Mouse (Mus musculus): ENCODE measurements around the gene Tet3.

The Tet3 gene

DNA sequence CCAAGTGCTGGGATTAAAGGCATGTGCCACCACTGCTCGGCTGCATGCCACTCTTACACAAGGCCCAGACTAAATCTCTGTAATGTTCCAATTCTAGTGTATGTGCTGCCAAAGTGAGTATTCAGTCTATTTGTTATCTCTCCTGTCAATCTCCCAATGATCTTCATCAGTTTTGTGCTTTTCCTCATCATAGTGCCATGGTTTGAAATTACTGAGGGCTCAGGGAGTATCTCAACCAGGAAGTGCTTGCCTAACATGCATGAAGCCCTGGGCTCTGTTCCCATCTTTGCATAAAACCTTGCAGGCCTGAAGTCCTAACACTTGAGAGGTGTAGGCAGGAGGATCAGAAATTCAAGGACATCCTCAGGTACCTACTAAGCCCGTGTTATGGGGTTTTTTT, 136.1 kb downstream of the Tet3 start:
- DNase-seq: no peak

DNA sequence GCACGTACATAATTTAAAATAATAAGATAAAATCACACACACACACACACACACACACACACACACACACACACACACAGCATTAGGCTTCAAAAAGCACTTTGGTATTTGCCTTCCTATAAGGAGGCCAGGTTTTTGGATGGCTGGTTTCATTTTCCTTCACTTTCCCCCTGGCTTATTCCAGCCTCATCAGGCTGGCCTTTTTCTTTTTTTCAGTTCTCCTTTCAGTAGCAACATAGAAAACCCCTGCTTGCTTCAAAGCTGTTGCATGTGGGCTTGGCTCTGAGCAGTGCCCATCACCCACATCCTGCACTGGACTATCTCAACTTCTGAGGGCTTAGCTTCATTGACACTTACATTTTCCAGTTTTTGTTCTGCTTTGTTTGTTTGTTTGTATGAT, 137.0 kb downstream of the Tet3 start:
- no peak for DNase-seq

GRCm38 (mm10) chr6:83317108-83317741, 141.7 kb downstream of the Tet3 start:
- peak; percentile 93 for DNase-seq

DNA sequence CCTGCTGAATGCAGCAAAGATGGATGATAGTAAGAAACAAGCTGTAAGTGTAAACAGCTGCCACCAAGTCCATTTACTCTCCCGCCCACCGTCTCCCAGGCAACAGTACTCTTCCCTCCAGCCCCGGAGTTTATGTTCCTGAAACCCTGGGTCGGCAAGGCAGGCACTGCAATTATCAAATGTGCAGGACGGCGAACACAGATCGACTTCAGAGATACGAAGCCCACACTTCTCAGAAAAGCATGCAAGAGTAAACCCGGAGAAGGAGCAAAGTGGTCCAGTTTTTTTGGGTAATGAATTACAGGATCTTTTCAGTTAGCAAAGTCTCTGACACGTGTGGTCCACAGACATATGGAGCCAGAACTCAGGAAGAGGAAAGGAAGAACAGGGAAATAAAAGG, 142.9 kb downstream of the Tet3 start:
- DNase-seq: no peak

DNA sequence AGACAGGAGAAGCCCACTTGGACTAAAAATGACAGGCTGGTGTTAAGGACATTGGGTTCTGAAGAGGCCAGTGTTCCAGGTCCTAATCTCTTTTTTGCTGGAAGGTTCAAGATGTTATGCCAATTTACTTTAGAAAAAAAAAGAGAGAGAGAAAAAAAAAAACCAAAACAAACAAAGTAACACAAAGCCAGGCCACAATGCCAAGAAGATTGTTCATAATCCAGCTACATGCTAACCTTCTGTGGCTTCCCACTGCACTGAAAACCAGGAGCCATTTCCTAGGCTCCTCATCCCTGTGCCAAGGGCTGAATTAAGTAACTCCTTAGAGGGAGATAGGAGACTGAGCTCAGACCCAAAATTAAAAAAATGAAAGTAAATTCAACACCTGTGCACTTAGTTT, 143.6 kb downstream of the Tet3 start:
- DNase-seq: no peak

- peak; percentile 12 for DNase-seq
These were observed 146.4 kb downstream of the Tet3 start for GRCm38 (mm10) chr6:83312514-83312913.
